Mouse (Mus musculus) hindbrain, embryonic 10.5 days (tissue): ENCODE measurements around the gene Myh7. TPM values are rescaled to one million over a fixed set of nuclear protein-coding genes. Genes with fewer than 3 reads are reported as not detected.

ENCODE experiments used
- DNase-seq: peaks from one replicate; pipeline ENCODE4 v3.0.0-alpha.2; 2017; ENCODE audit warnings: low spot score
- H3K27ac ChIP-seq: fragments of 300-500 bp; sonication (generic); 2 replicates; pipeline ENCODE4 v1.5.1; 2016; ENCODE audit warnings: mild to moderate bottlenecking, moderate library complexity
- H3K27me3 ChIP-seq: fragments of 300-500 bp; sonication (generic); 2 replicates; pipeline ENCODE4 v1.6.1; 2016; ENCODE audit warnings: mild to moderate bottlenecking; ENCODE audit not compliant: poor library complexity, insufficient read depth, severe bottlenecking
- H3K36me3 ChIP-seq: fragments of 300-500 bp; sonication (generic); 2 replicates; pipeline ENCODE4 v1.6.1; 2016; ENCODE audit warnings: mild to moderate bottlenecking, moderate library complexity
- H3K4me1 ChIP-seq: fragments of 300-500 bp; sonication (generic); replicated peaks from 2 replicates; pipeline ENCODE4 v1.6.1; 2016; ENCODE audit warnings: mild to moderate bottlenecking
- H3K4me3 ChIP-seq: fragments of 300-500 bp; sonication (generic); 2 replicates; pipeline ENCODE4 v1.5.1; 2016; ENCODE audit warnings: mild to moderate bottlenecking, moderate library complexity
- H3K9me3 ChIP-seq: fragments of 300-500 bp; sonication (generic); 2 replicates; pipeline ENCODE4 v1.6.1; 2016; ENCODE audit warnings: mild to moderate bottlenecking, moderate library complexity
- WGBS: fragments of 180-500 bp; shearing (Covaris S2); methylation state at CpG from one replicate; pipeline ENCODE4 v1.1.7; 2016; 5-methylcytosine and 5-hydroxymethylcytosine counted together
- microRNA counts: library from miRNA; unstranded; fragments of <30 nt; microRNA quantifications from one replicate; lab custom pipeline; 2017
- polyA plus RNA-seq: library from polyadenylated mRNA; unstranded; fragments of >200 nt; fragmentation: Nextera tagmentation; extraction: Ambion mirVana; gene quantifications from 2 replicates; pipeline ENCODE4 v1.2.1, GENCODE M21; 2016

The Myh7 gene
- polyA plus RNA-seq, 1 experiment from 2014 or later: 0.16 TPM

GRCm38 (mm10) chr14:54932645-54933150 lies 61.7 kb downstream of the Myh7 start, which contains the start of gene Il25:
Il25 (plus strand) TSS chr14:54932695.
- Histone ChIP-seq H3K4me3 (0 out of 2 replicates have a peak within 1 kb of the TSS, but pooled peaks have one; percentile 1), H3K9me3 (no peaks in the 10 kb centered on the region), H3K27ac (peak within 1 kb of the TSS; percentile 53), H3K27me3 (peaks cover 8% of the 10 kb centered on the region), H3K36me3 (no peaks in the 10 kb centered on the region), H3K4me1 (peaks cover 50% of the 10 kb centered on the region)
- WGBS: 32% methylated on average over 6 of the region's 6 CpGs
- DNase-seq: no peak

GRCm38 (mm10) chr14:54930431-54930830 lies 64.0 kb downstream of the Myh7 start:
- WGBS: 17% methylated on average over 2 of the region's 2 CpGs
- Histone ChIP-seq H3K27me3 (peaks cover 8% of the 10 kb centered on the region), H3K4me1 (peaks cover 60% of the 10 kb centered on the region), H3K9me3 (no peaks in the 10 kb centered on the region), H3K4me3 (no peak overlapping the region), H3K27ac (peak overlapping the region; percentile 14; the same call in 1 of the 2 replicates), H3K36me3 (no peaks in the 10 kb centered on the region)
- no peak for DNase-seq

GRCm38 (mm10) chr14:54929801-54930200 lies 64.6 kb downstream of the Myh7 start:
- no peaks in the 10 kb centered on the region for H3K36me3 ChIP-seq
- H3K4me3 ChIP-seq: no peak overlapping the region
- 77% methylated on average over 5 of the region's 5 CpGs for WGBS
- no peak for DNase-seq
- H3K27me3 ChIP-seq: peaks cover 8% of the 10 kb centered on the region
- peaks cover 63% of the 10 kb centered on the region for H3K4me1 ChIP-seq
- H3K27ac ChIP-seq: 0 out of 2 replicates have a peak overlapping the region, but pooled peaks have one; percentile 14
- H3K9me3 ChIP-seq: no peaks in the 10 kb centered on the region

GRCm38 (mm10) chr14:54927296-54927695 lies 67.1 kb downstream of the Myh7 start:
- 15% methylated on average over 7 of the region's 7 CpGs for WGBS
- no peak for DNase-seq
- H3K4me1 ChIP-seq: peaks cover 69% of the 10 kb centered on the region

GRCm38 (mm10) chr14:54926401-54927158 lies 67.8 kb downstream of the Myh7 start:
- H3K36me3 ChIP-seq: peaks cover 18% of the 10 kb centered on the region
- H3K4me1 ChIP-seq: peaks cover 64% of the 10 kb centered on the region
- DNase-seq: peak; percentile 88
- under 1% methylated on average over 54 of the region's 58 CpGs for WGBS
- H3K9me3 ChIP-seq: peaks cover 11% of the 10 kb centered on the region
- H3K27me3 ChIP-seq: peaks cover 8% of the 10 kb centered on the region
- peak overlapping the region; percentile 71 for H3K4me3 ChIP-seq
- H3K27ac ChIP-seq: peak overlapping the region; percentile 99

More at GRCm38 (mm10) chr14:54927296-54927695, 67.1 kb downstream of the Myh7 start:
- Histone ChIP-seq H3K9me3 (peaks cover 3% of the 10 kb centered on the region; the same call in 1 of the 2 replicates), H3K36me3 (peaks cover 10% of the 10 kb centered on the region), H3K27me3 (peaks cover 8% of the 10 kb centered on the region), H3K27ac (peak overlapping the region; percentile 99), H3K4me3 (peak overlapping the region; percentile 71)

- Histone ChIP-seq H3K27me3 (peaks cover 8% of the 10 kb centered on the region), H3K36me3 (peaks cover 27% of the 10 kb centered on the region), H3K4me1 (peaks cover 59% of the 10 kb centered on the region), H3K27ac (peak within 1 kb of the TSS; percentile 99), H3K4me3 (peak within 1 kb of the TSS; percentile 71), H3K9me3 (peaks cover 20% of the 10 kb centered on the region)
- peak; percentile 81 for DNase-seq
- under 1% methylated on average over 57 of the region's 57 CpGs for WGBS
Measured at GRCm38 (mm10) chr14:54925349-54926342, 68.8 kb downstream of the Myh7 start, which contains the start of gene Efs. Efs (minus strand) TSS chr14:54926126.

GRCm38 (mm10) chr14:54924641-54925348 lies 69.6 kb downstream of the Myh7 start:
- DNase-seq: peak; percentile 73
- peak overlapping the region; percentile 99 for H3K27ac ChIP-seq
- peaks cover 8% of the 10 kb centered on the region for H3K27me3 ChIP-seq
- 7% methylated on average over 7 of the region's 7 CpGs for WGBS
- peaks cover 21% of the 10 kb centered on the region for H3K9me3 ChIP-seq
- peaks cover 51% of the 10 kb centered on the region for H3K4me1 ChIP-seq
- H3K36me3 ChIP-seq: peaks cover 35% of the 10 kb centered on the region
- peak overlapping the region; percentile 71 for H3K4me3 ChIP-seq

MicroRNA genes within 50 kb of the gene (microRNA counts, 519-probe panel; counts per million panel counts)
- 1,255 counts per million, percentile 77 among the panel's probes with 10 or more counts for microRNA mmu-miR-208a (lab: Ali Mortazavi, UCI)
- microRNA mmu-miR-208b (lab: Ali Mortazavi, UCI): 1,255 counts per million, percentile 77 among the panel's probes with 10 or more counts

Other genes with a start within 250 kb of the Myh7 start
- 1.8 and 3.5 TPM in 2 replicates for gene Slc7a8, start 212.7 kb downstream of the Myh7 start, polyA plus RNA-seq
- not detected in 2 replicates for gene Rnf212b, start 180.5 kb downstream of the Myh7 start, polyA plus RNA-seq
- 19.7 and 22.7 TPM in 2 replicates for gene Homez, start 123.7 kb downstream of the Myh7 start, polyA plus RNA-seq
- 0.38 and 0.44 TPM in 2 replicates for gene Ppp1r3e, start 117.1 kb downstream of the Myh7 start, polyA plus RNA-seq
- 2.2 and 3.0 TPM in 2 replicates for gene Bcl2l2, start 111.2 kb downstream of the Myh7 start, polyA plus RNA-seq
- 0.29 TPM in 1 of 2 replicates, not detected in the other for gene Gm20521, start 111.2 kb downstream of the Myh7 start, polyA plus RNA-seq
- gene Pabpn1, start 102.1 kb downstream of the Myh7 start, polyA plus RNA-seq: 160 TPM in 2 replicates
- gene Slc22a17, start 81.5 kb downstream of the Myh7 start, polyA plus RNA-seq: 45.2 and 62.5 TPM in 2 replicates
- gene Efs, start 68.5 kb downstream of the Myh7 start, polyA plus RNA-seq: 36.5 and 40.0 TPM in 2 replicates
- gene Il25, start 61.9 kb downstream of the Myh7 start, polyA plus RNA-seq: 0.24 TPM in 1 of 2 replicates, not detected in the other
- 0.78 and 2.9 TPM in 2 replicates for gene Cmtm5, start 58.4 kb downstream of the Myh7 start, polyA plus RNA-seq
- gene Myh6, start 27.7 kb downstream of the Myh7 start, polyA plus RNA-seq: 0.63 and 1.9 TPM in 2 replicates
- not detected in 2 replicates for gene Gm17428, start 17.7 kb downstream of the Myh7 start, polyA plus RNA-seq
- 73.5 and 85.9 TPM in 2 replicates for gene Ngdn, start 20.8 kb upstream of the Myh7 start, polyA plus RNA-seq
- 8.8 and 17.7 TPM in 2 replicates for gene Zfhx2, start 97.7 kb upstream of the Myh7 start, polyA plus RNA-seq
- gene Thtpa, start 100.2 kb upstream of the Myh7 start, polyA plus RNA-seq: 24.4 and 26.1 TPM in 2 replicates
- gene Ap1g2, start 112.0 kb upstream of the Myh7 start, polyA plus RNA-seq: 14.5 and 16.3 TPM in 2 replicates
- gene Jph4, start 122.3 kb upstream of the Myh7 start, polyA plus RNA-seq: 0.75 and 1.7 TPM in 2 replicates
- gene Dhrs2, start 227.4 kb upstream of the Myh7 start, polyA plus RNA-seq: not detected in 2 replicates